Mouse (Mus musculus) heart, adult 2 months (tissue): ENCODE measurements around the gene Zfp1. TPM values are rescaled to one million over a fixed set of nuclear protein-coding genes. Genes with fewer than 3 reads are reported as not detected.
A peak's percentile ranks its signal among the peaks of the same experiment; 100 is the strongest.

ENCODE experiments used
- DNase-seq, 2 experiments: peaks; one replicate each; pipeline ENCODE4 v3.0.0; 2021
- H3K27ac ChIP-seq: fragments of 200-600 bp; 2 replicates; pipeline ENCODE4 v1.8.1; 2022
- H3K27me3 ChIP-seq: fragments of 200-500 bp; 2 replicates; pipeline ENCODE4 v1.6.1; 2012; ENCODE audit warnings: mild to moderate bottlenecking, low read length, inconsistent platforms, mixed read lengths; ENCODE audit not compliant: control insufficient read depth, insufficient read depth
- H3K36me3 ChIP-seq: fragments of 200-500 bp; 2 replicates; pipeline ENCODE4 v1.6.1; 2012; ENCODE audit warnings: low read length, inconsistent platforms; ENCODE audit not compliant: control insufficient read depth, insufficient read depth
- H3K4me1 ChIP-seq: fragments of 200-500 bp; 2 replicates; pipeline ENCODE4 v1.6.1; 2011; ENCODE audit warnings: low read length; ENCODE audit not compliant: control insufficient read depth, insufficient read depth
- H3K4me3 ChIP-seq: fragments of 200-600 bp; 2 replicates; pipeline ENCODE4 v1.8.1; 2022
- H3K79me2 ChIP-seq: fragments of 200-500 bp; replicated peaks from 2 replicates; pipeline ENCODE4 v1.6.1; 2012; ENCODE audit warnings: mild to moderate bottlenecking, inconsistent platforms, low read length, moderate library complexity, mixed read lengths; ENCODE audit not compliant: control insufficient read depth, insufficient read depth
- H3K9ac ChIP-seq: fragments of 200-500 bp; 2 replicates; pipeline ENCODE4 v1.6.1; 2012; ENCODE audit warnings: low read depth, mild to moderate bottlenecking, control low read depth, inconsistent platforms, low read length, mixed read lengths
- CTCF ChIP-seq: fragments of 200-600 bp; IDR thresholded peaks from 2 replicates; pipeline ENCODE4 v1.8.1; 2022; ENCODE audit warnings: antibody characterized with exemption, mild to moderate bottlenecking, moderate library complexity
- EP300 ChIP-seq: fragments of 200-500 bp; IDR thresholded peaks from 2 replicates; pipeline ENCODE4 v1.6.1; 2011; ENCODE audit warnings: low read depth, low read length, control low read depth; ENCODE audit not compliant: insufficient read depth
- POLR2A ChIP-seq: fragments of 200-500 bp; IDR thresholded peaks from 2 replicates; pipeline ENCODE4 v1.6.1; 2011; ENCODE audit warnings: mild to moderate bottlenecking, low read depth, low read length, control low read depth; ENCODE audit not compliant: insufficient read depth
- WGBS: fragments of 180-500 bp; shearing (Covaris S2); methylation state at CpG from one replicate; pipeline ENCODE4 v1.1.7; 2018; 5-methylcytosine and 5-hydroxymethylcytosine counted together
- intact Hi-C: fragments of 180-260 bp; cut with DNase I; formaldehyde crosslinking; loops from one replicate; pipeline ENCODE4 v1.15.1; 2025
- polyA plus RNA-seq: library from polyadenylated mRNA; depleted of rRNA; stranded (reverse); fragments of >200 nt; gene quantifications from 2 replicates; pipeline ENCODE4 v1.2.3, GENCODE M21; 2012
- total RNA-seq, 2 experiments: library from RNA; stranded (reverse); gene quantifications; 2 replicates each; pipeline ENCODE4 v1.2.3; 2021

Gene Zfp1
- total and polyA plus RNA-seq, 3 experiments = 4.3 to 7.6 (median 6.3) TPM

- intact Hi-C loops = loop anchor here (2.0 kb wide), 1 partner anchor 28 kb away; no protein-coding TSS in a partner anchor
- TF ChIP-seq POLR2A (no peak), CTCF (no peak), EP300 (no peak)
- no peak overlapping the region for H3K9ac ChIP-seq
- WGBS = 57% methylated on average over 11 of the region's 11 CpGs
- no peak for DNase-seq
- no peak overlapping the region for H3K27ac ChIP-seq
- H3K27me3 ChIP-seq = no peaks in the 10 kb centered on the region
- H3K36me3 ChIP-seq = no peaks in the 10 kb centered on the region
- no peaks in the 10 kb centered on the region for H3K4me1 ChIP-seq
- no peak overlapping the region for H3K4me3 ChIP-seq
- no peaks in the 10 kb centered on the region for H3K79me2 ChIP-seq
Observed at GRCm38 (mm10) chr8:111681153-111681552, 38.0 kb downstream of the Zfp1 start.

GRCm38 (mm10) chr8:111682521-111682920 is 39.3 kb downstream of the Zfp1 start:
- H3K4me1 ChIP-seq = no peaks in the 10 kb centered on the region
- no peak overlapping the region for H3K9ac ChIP-seq
- no peak overlapping the region for H3K4me3 ChIP-seq
- no peak overlapping the region for H3K27ac ChIP-seq
- no peaks in the 10 kb centered on the region for H3K27me3 ChIP-seq
- intact Hi-C loops = no loop called here
- TF ChIP-seq EP300 (no peak), POLR2A (no peak), CTCF (no peak)
- 33% methylated on average over 9 of the region's 9 CpGs for WGBS
- H3K36me3 ChIP-seq = no peaks in the 10 kb centered on the region
- DNase-seq = no peak
- H3K79me2 ChIP-seq = no peaks in the 10 kb centered on the region

- intact Hi-C loops = no loop called here
Observed at GRCm38 (mm10) chr8:111686881-111687280, 43.7 kb downstream of the Zfp1 start.

GRCm38 (mm10) chr8:111690960-111691445 is 47.8 kb downstream of the Zfp1 start, which contains the start of gene Ctrb1:
TSS of gene Ctrb1 (minus strand) at chr8:111691010.
- Histone ChIP-seq H3K27me3 (no peaks in the 10 kb centered on the region), H3K9ac (no peak within 1 kb of the TSS), H3K79me2 (no peaks in the 10 kb centered on the region), H3K4me1 (no peaks in the 10 kb centered on the region), H3K4me3 (no peak within 1 kb of the TSS), H3K36me3 (no peaks in the 10 kb centered on the region), H3K27ac (no peak within 1 kb of the TSS)
- 81% methylated on average over 2 of the region's 2 CpGs for WGBS
- TF ChIP-seq CTCF (no peak), POLR2A (no peak), EP300 (no peak)
- no peak for DNase-seq
- intact Hi-C loops = no loop called here

More at GRCm38 (mm10) chr8:111686881-111687280, 43.7 kb downstream of the Zfp1 start:
- no peak for DNase-seq
- Histone ChIP-seq H3K4me3 (no peak overlapping the region), H3K79me2 (no peaks in the 10 kb centered on the region), H3K9ac (no peak overlapping the region), H3K27ac (no peak overlapping the region), H3K4me1 (no peaks in the 10 kb centered on the region), H3K36me3 (no peaks in the 10 kb centered on the region), H3K27me3 (no peaks in the 10 kb centered on the region)
- TF ChIP-seq CTCF (no peak), EP300 (no peak), POLR2A (no peak)
- 84% methylated on average over 13 of the region's 13 CpGs for WGBS

- Histone ChIP-seq H3K27ac (no peak overlapping the region), H3K4me1 (no peaks in the 10 kb centered on the region), H3K4me3 (no peak overlapping the region), H3K36me3 (no peaks in the 10 kb centered on the region), H3K27me3 (no peaks in the 10 kb centered on the region), H3K79me2 (no peaks in the 10 kb centered on the region), H3K9ac (no peak overlapping the region)
- 50% methylated on average over 6 of the region's 6 CpGs for WGBS
- peak in 1 of 2 experiments; percentile 27 for DNase-seq
- TF ChIP-seq POLR2A = no peak
- TF ChIP-seq CTCF = no peak
- TF ChIP-seq EP300 = no peak
- intact Hi-C loops = no loop called here
Observed at GRCm38 (mm10) chr8:111693261-111693741, 50.1 kb downstream of the Zfp1 start.

GRCm38 (mm10) chr8:111695441-111695840 is 52.2 kb downstream of the Zfp1 start:
- H3K27ac ChIP-seq = no peak overlapping the region
- no peak overlapping the region for H3K9ac ChIP-seq
- intact Hi-C loops = no loop called here
- H3K4me3 ChIP-seq = no peak overlapping the region
- no peak for TF ChIP-seq EP300
- no peak for TF ChIP-seq POLR2A
- no peak for TF ChIP-seq CTCF
- no peaks in the 10 kb centered on the region for H3K27me3 ChIP-seq
- no peaks in the 10 kb centered on the region for H3K36me3 ChIP-seq
- no peak for DNase-seq
- no peaks in the 10 kb centered on the region for H3K4me1 ChIP-seq
- 33% methylated on average over 7 of the region's 7 CpGs for WGBS
- no peaks in the 10 kb centered on the region for H3K79me2 ChIP-seq
